Mouse (Mus musculus) B cell, adult 2 months (primary cell): ENCODE measurements around the gene Rps6kl1.

ENCODE experiments used
- DNase-seq, 2 experiments: peaks; one replicate each; pipeline ENCODE4 v3.0.0; 2022

Rps6kl1 gene

DNA sequence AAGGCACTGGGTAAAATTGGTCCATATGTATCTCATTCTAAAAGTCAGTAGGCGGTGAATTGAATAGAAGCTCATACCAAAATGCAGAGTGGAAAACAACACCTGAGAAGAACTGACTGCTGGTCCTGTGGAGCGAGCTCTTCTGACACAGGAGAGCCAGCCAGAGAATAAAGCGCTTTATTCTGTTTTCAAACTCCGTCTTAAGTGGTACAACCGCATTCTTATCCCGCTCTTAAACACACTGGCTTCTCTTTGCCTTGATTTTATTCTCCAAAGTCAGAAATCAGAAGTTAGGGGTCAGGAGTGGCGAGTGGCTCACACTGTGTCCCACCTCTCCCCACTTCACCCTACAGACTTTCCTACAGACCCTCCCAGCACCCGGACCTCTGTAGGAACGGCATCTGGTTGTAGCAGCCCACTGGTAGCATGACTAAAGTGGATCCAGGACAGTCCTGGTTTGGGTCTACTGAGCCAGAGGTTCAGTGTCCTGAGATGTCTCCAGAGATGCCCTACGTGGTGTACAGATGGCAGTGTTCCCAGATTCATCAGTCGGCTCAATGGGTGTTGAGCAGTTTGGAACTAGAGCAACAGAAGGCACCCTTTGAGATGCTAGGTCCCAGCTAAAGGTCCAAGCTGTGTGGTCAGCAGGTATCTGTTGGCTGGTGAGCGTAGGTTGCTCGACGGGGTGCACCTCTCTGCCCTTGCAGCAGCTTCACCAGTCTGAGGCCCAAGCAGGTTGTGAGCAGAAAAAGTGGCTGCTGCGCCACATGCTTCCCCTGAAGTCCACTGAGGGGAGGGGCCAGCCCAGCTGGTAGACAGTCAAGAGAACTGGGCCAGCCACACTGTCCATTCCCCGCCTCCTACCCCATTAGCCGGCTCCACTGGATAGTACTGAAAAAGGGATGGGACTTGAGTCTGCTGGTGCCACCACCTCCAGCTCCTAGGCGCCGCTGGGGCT lies 15.3 kb downstream of the Rps6kl1 start:
- no peak for DNase-seq

DNA sequence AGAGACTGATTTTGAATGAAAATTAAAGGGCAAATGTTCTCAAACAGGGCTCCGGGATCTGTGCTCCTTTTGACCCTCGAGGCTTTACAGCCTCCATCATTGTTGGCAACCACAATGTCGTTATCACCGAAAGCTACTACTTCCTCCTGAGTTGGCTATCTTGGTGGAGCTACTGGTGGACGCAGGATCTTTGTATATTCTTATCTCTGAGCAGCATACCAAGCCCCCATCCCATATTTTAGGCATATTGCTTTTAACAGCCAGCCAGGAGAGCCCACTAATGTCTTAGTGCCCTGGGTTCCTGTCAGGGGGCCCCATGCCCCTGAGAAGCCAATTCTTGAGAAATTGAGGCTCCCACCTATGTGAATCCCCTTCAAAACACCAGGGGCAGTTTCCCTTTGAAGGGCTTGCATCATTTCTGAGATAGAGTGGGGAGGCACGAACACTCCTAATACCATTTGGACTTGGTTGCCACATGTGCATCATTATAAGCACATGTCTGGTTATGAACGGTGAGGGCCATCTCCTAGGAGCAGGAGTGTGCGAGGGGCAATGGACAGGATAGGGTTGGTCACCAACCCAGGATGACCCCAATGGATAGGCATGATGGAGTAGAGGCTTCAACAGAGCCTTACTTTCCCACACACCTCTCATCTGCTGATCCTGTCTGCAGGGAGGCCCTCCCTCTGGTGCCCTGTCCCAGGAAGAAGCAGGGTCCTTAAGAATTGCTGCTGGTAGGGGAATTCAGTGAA lies 16.8 kb downstream of the Rps6kl1 start:
- no peak for DNase-seq

DNA sequence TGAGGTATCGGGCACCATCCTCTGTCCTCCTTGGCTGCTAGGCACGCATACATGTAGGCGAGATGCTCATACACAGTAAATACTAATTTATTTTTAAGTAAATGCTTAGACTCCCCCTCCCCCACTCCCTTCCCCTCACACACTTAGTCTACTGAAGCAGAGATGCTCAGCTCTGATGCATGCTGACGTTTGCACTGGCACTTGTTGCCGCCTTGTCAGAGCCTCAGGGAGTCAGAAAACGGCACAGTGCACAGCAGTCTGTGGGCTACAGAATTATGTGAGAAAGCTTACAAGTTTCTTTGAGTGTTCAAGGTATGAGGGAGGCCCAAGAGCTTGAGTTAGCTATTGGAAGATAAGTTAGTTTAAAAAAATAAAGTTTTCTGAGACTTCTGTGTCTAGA lies 19.7 kb downstream of the Rps6kl1 start:
- no peak for DNase-seq

DNA sequence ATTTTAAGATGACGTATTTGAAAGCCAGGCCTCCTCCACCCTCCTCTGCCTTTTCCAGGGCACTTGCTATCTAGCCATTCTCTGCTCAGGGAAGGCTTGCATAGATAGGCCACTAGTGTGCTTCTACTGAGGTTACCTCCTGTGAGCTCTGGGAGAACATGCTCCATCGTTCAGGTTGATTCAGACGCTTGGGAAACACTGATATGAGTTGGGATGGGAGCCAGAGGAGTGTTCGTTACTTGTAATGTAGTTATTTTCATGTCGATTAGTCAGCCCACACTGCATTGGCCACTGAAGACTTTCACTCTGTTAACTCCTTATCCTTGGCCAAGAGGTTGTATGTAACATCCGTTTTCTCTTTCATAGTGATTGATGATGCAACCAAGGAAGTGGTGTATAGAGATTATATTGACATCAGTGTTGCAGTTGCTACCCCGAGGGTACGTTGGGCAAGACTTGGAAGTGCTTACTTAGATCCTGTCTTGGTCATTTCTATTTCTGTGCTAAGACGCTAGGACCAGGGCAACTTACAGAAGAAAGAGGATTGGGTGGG lies 21.6 kb downstream of the Rps6kl1 start:
- no peak for DNase-seq

DNA sequence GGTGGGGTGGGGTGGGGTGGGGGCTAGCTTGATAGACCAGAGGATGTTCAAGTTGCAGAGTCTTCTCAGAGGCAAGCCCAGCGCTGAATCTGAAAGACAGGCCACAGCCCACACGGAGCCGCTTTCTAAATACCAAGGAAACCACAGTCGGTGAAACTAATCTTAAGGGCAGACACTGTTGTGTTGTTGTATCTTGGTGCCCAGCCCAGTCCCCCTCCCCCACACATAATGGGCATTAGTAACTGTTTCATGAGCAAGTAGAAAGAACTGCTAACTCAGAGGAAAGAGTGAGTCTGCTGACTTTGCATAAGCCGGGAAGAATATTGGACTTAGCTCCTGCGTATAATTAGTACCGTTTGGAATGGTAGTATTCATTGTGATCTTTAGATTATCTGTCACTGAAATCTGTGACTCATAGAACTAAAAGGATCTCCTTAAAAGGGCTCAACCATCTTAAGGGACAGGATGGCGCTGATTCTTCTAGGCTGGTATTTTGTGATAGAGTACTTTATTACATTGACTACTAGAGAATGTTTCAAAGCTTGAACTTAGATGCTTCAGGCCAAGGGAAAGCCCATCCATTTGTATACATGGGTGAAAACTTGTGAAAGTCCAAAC lies 24.0 kb downstream of the Rps6kl1 start:
- DNase-seq, result no peak

DNA sequence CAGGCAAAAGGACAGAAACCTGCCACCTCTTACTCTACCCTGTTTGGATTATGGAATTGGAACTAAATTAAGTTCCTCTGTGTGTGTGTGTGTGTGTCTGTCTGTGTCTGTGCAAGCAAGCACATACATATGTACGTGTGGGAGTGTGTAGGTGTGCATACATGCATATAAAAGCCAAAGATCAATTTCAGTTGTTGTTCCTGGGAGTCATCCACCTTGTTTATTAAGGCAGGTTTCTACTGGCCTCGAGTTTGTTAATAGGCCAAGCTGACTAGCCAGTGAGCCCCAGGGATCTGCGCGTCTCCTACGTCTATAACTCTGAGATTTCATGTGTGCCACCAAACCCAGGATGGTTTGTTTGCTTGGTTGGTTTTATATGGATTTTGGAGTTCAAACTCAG lies 26.3 kb downstream of the Rps6kl1 start:
- DNase-seq, result no peak

DNA sequence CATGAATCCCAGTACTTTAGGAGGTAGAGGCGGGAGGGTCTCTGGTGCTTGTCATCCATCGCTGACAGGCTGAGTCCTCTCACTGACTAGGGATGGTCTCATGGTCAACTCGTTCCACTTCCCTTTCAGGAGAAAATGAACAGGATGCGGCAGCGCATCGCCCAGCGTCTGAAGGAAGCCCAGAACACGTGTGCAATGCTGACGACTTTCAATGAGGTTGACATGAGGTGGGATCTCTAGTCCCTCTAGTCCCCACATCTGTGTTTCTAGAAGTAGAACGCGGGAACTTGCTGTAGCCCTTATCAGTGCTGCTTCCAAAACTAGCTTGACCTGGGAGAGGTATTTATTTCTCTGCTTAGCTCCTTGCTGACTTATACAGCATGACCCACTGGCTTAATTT lies 27.4 kb downstream of the Rps6kl1 start:
- peak in 1 of 2 experiments; percentile 14 for DNase-seq

DNA sequence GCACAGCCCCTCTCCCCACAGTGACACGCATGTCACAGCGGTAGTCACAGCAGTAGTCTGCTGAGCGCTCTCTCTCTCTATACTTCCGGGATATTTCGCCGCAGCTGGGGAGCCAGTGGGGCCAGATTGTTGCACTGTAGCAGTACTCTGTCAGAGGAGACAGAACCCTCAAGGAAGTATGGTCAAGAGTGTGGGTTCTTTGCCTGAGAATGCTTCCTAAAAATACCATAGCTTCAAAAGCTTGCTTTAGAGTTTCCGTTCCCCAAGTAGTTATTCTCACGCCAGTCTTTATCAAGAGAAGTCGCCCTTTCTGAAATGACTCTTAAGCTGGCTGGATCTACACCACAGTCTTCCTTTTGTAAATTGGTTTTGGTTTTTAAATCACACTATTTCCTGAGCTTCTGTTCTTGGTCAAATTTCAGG lies 27.9 kb downstream of the Rps6kl1 start:
- peak; percentile 18 to 24 for DNase-seq

DNA sequence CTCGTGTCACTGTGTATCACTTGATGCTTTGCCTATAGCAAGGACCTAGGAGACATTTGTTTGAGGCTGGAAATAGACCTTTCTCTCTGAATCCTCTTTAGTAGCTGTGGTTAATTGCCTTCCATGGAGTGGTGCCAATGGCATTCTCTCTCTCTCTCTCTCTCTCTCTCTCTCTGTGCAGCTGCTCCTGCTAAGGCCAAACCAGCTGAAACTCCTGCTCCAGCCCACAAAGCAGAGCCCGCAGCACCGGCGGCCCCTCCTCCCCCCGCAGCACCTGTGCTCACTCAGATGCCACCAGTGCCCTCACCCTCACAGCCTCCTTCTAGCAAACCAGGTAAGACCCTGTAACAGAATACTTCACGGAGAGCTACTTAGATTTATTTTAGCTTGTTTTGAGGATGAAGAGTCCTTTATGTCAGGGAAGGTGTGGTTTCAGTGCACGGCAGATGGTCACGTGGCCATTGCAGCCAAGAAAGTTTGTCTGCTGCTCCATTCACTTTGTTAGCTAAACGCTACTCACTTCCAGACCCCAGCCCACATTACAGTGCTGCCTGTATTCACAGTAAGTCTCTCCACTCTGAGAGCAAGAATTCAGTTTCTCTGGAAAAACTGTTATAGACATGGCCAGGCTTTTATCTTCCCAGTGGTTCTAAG lies 29.1 kb downstream of the Rps6kl1 start:
- DNase-seq, result no peak

DNA sequence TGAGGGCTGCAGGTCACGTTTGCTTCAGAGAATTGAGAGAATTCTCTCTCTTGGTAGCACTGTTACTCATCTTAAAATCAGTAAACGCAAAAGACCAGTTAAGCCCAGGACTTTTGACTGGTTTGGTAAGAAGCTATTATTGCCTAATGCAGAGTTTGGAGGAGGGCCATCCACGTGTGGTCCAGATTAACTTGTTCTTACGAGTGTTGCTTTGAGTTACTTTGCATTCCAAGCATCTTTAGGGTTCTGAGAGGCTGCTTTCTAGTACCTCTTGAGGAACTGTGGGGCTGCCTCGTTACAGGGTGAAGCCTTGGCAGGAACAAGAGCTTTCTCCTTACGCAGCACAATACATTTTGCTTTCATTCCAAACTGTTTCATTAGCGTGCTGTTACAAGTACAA lies 35.4 kb downstream of the Rps6kl1 start:
- no peak for DNase-seq

DNA sequence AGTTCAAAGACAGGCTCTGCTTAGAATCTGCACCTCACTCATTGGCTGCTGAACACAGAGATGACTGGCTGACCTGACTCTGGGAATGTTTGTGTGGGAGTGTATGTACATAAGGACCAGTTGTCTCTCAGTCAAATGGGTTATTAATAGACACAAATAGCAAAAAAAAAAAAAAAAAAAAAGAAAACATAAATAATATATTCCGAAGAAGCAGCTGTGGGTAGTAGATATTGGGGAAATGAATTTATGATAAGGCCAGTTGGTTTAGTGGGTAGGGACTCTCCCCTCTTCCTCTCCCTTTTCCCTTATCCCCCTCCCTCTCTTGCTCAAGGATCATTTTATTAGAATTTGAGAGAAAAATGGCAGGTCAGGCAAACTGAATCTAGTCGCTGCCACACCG lies 37.1 kb downstream of the Rps6kl1 start:
- no peak for DNase-seq

DNA sequence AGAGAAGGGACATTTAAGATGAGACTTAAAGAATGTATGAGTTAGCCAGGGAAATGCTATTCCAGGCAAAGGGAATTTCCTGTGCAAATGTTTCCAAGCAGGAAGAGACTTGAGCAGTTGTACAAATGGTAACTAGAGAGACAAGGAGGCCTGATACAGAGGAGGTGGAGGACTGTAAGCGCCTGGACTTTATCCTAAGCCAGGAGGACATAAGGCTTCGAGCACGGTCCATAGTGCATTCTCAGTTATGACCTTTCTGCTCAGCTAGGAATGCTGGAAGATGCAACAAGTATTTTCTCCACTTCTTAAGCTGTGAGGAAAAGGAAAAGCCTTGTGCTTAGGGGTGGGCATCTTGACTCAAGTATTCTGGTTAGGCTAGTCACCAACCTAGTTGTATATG lies 37.7 kb downstream of the Rps6kl1 start:
- no peak for DNase-seq

DNA sequence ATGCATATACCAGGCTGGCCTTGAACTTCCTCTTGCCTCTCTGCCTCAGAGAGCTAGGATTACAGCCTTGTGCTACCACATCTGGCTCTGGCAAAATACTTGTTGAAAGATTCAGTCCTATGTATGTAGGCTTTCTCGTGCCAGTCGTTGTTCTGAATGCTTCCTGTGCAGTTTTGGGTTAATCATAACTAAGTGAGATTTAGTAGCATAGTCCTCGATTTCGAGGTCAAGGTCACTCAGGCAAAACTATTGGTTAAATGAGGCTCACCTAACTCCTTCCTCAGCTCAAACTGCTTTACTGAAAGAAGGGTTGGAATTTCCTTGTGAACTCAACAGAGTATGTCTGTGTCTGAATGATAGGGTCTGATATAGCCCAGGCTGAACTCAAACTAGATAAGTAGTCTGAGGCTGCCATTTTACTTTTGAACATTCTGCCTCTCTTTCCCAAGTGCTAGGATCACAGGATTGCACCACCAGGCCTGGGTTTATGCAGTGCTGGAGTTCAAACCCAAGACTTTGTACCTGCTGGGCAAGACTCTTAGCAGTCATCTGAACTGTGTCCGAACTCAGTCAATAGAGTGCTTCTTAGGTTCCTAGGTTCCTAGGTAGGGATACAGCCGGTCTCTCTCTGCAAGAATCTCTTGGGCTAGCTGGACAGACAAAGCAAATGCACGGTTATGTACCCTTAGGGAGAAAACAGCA lies 38.4 kb downstream of the Rps6kl1 start:
- DNase-seq, result no peak

DNA sequence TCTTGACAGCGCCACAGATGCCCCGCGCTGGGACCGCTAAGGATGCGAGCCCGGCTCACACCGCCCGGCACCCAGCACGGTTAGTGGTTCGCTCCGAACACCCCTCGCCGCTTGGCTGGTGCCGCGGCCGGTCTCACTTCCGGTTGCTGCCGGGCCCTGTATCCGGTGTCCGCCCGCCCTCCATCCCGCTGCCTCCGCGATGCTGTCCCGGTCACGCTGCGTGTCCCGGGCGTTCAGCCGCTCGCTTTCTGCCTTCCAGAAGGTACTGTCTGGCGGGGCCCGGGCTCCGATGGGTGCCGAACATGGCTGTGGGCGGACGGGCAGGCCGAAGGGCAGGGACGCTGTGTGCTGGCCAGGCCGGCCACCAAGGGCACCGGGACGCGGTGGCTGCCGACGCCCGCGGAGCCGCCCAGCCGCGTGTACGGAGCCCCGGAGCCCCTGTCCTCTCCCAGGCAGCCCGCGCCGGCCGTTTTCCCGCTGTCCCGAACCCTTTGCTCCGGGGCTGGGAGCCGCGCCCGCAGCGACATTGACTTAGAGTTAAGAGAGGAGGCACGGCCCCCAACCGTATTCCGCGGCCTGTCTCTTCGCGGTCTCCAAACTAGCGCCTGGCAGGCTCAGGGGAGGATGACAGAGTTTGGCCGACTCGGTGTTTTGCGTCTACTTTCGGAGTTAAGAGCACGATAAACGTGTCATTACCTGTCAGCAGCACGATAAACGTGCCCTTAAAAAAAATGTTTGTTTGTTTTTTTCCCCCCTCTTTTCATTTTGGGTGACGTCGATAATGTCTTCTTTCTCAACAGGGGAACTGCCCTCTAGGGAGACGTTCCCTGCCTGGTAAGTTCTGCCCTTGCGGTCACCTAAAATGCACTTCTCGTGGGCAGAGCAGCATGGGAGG lies 40.1 kb downstream of the Rps6kl1 start, which contains the start of the genes Prox2 and Dlst:
Gene Prox2, minus strand, starts transcription at position 62 of the 895 bp plus-strand sequence.
Gene Dlst, plus strand, starts transcription at position 136 of the 895 bp plus-strand sequence.
- peak; percentile 88 to 90 for DNase-seq

DNA sequence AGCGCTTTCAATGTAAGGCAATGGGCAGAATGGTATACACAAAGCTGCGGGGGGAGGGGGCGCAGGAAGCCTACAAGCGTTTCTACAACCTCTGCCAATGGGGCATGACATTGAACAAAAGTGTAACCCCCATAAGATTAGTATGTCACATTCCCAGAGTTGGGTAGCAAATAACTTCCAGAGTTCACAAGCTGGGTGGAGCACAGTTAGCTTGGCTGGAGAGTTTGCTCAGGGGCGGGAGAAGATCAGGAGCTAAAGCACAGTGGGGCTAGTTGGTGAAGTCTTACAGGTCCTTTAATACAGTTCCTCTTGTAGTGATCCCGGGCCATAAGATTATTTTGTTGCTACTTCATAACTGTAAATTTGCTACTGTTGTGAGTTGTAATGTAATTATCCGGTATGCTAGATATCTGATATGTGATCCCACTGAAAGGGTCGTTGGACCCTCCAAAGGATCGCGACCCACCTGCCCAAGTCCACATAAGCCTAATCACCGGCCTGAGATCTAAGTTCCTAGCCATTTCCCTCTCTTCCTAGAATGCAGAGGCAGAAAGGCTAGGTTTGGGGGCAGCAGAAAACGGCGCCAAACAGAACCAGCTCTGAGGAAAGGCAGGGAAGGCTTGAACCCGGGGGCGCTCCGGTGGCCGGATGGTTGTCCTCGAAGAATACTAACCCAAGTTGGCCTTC lies 40.9 kb downstream of the Rps6kl1 start:
- no peak for DNase-seq

DNA sequence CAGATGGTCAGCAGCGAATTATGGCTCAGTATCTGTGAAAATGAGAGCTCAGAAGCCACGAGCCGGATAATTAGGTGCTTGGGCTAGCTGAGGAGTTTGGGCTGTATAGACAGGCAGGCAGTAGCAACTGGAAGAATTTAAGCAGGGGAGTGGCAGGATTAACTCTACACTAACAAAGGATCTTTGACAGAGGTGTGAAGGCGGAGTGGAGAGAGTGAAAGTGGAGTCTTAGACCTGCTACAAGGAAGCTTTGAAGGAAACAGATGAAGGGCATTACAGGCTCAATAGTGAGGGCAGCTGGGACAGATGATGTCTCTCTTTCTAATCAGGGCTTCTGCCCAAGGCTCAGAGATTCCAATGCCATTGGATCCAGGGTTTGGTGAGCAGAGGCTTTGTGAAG lies 41.6 kb downstream of the Rps6kl1 start:
- DNase-seq, result no peak

DNA sequence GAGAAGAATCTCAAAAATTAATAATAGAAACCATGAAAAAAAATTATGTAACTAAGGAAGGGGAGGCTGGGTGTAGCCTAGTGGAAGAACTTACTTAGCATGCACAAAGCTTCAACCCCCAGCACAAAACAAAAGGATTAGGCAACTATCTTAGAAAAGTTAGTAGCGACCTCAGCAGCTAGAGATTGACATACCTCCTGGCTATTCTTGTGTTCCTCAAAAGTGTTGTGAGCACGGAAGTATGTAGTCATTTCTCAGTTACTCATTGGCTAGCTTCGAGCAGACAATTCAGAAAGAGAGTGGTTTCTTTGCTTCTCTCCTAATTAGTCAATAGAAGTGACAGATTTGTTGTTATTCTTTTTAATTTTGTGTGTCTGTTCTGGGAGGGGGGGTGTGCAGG lies 42.4 kb downstream of the Rps6kl1 start:
- DNase-seq, result no peak

DNA sequence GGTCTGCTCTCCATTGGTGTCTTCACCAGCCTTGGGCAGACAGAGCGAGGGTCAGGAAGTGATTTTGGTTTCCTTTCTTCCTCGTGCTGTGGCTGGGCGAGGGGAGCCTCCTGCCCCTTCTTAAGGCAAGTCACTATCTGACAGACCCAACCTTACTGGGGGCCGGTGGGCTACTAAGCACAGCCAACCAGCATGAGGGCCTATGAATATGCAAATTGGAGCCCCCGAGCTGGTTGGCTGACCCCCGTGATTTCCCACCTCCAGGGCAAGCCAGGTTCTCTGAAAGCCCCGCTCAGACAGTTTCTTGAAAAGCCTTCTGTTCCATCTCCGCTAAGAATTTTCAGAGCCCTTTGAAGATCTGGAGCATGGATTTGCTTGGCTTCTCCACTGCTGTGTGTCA lies 44.8 kb downstream of the Rps6kl1 start:
- no peak for DNase-seq

DNA sequence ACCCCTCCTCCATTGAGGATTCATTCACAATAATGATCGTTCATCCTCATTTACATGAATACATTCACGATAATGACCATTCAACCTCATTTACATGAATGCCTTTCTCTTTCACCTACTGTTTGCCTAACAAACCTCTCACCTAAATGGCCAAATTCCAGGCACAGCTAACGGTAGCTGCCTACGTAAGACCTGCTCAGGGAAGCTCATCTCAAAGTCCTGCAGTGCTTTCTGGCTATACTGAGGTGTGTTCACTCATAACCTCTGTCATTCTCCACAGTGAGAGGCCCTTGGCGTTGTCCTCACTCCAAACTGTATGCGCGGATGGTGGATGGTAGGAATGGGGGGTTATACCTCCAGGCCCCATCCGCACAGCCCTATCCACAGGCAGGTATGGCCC lies 46.3 kb downstream of the Rps6kl1 start:
- no peak for DNase-seq

DNA sequence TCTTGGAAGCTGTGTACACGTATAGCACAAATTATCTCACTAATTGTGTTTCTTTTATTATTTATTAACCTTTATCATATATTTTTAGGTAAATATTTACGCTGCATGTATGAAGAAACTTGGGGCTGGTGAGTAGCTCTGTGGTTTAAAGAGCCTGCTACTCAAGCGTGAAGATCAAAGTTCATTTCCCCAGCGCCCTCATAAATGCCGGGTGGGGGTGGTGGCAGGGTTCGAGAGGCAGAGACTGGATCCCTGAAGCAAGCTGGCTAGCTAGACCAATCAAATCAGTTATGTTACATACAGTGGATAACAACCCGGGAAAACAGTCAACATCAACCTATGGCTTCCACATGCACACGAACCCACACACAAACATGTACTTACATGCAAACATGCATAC lies 48.0 kb downstream of the Rps6kl1 start:
- no peak for DNase-seq
